Mouse (Mus musculus): ENCODE results near the gene Gm45717.

DNA sequence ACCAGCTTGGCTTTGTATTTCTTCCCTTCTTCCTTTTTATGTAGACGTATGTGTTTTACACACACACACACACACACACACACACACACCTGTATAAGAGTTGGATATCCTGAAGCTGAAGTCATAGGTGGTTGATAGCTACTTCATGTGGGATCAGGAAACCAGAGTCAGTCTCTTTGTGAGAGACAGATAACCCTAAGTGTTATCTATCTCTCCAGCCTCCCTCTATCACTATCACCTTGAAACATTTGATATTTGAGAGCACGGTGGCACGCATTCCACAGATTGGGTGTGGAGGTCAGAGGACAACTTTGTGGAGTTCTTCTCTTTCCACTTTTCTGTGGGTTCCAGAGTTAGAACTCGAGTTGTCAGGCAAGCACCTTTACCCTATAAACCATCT lies 35.8 kb downstream of the Gm45717 start:
- TF ChIP-seq POLR2A (IDR thresholded peaks at IDR 0.05; ENCODE audit: borderline replicate concordance, low read depth, low read length): no peak
- no peak for TF ChIP-seq CTCF (IDR thresholded peaks at IDR 0.05; ENCODE audit: low read depth, low read length)

Measured in bone marrow macrophage, adult 2 months (primary cell).